In the genomic region with DNA sequence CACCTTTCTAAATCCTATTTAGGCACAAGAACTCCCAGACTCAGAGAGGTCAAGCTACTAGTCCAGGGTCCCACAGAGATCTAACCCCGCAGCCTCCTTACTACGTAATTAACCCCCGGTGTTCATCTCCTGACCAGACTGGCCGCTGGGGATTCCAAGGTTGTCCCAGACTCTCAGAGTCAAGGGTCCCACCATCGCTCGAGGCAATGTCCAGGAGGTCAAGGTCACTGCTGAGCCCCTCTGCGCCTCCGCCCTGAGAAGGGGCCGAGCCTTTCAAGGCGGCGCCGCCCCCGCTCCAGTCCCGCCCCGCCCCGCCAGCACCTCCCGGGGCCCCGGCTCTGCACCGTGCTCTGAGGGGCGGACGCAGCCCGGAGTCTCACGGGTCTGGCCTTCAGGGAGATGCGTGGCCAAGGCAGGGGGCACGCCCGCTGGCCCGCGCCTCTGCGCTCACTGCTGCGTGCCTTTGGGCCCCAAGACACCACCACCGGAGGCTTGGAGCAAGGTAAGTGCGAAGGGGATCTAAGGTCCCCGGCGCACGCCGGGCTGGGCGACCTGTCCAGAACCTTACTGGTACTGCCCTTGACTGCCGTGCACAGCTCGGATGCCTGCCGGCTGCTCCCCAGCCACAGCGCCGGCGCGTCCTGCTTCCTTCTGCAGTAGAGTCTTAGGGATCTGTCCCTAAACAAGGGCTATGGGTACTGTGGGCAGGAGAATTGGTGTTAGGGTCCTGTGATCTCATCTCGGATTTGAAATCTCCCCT, we compare ENCODE assay signal across 7 mouse cellular contexts. TPM values are rescaled to one million over a fixed set of nuclear protein-coding genes. Genes with fewer than 3 reads are reported as not detected.
DNase-seq lines count a peak whose midpoint lies in the region; ATAC-seq and TF ChIP-seq lines count a peak whose summit lies in the region.

A gene (plus strand): TSS at position 175 of the 760 bp plus-strand sequence.

- TF ChIP-seq CTCF in left cerebral cortex, adult 2 months (IDR thresholded peaks at IDR 0.05) = no peak

- H3K4me2 ChIP-seq in forebrain, embryonic 14.5 days (ENCODE audit: low read length) = peak within 1 kb of the TSS; percentile 77
- peak within 1 kb of the TSS; percentile 97 for H3K4me2 ChIP-seq in neural tube, embryonic 13.5 days

- H3K9me3 ChIP-seq in forebrain, embryonic 14.5 days (replicated peaks; ENCODE audit: control insufficient read depth, low read length) = no peaks in the 10 kb centered on the region
- H3K9me3 ChIP-seq in neural tube, embryonic 13.5 days = no peaks in the 10 kb centered on the region

- WGBS in forebrain, embryonic 14.5 days = 2% methylated on average over 45 of the region's 45 CpGs
- WGBS in neural tube, embryonic 13.5 days = 2% methylated on average over 45 of the region's 45 CpGs

- H3K4me1 ChIP-seq in forebrain, embryonic 14.5 days (ENCODE audit: control insufficient read depth, insufficient read depth, low read length) = peaks cover 6% of the 10 kb centered on the region
- peaks cover 23% of the 10 kb centered on the region for H3K4me1 ChIP-seq in neural tube, embryonic 13.5 days (replicated peaks)

- H3K9ac ChIP-seq in forebrain, embryonic 14.5 days (ENCODE audit: low read length) = peak within 1 kb of the TSS; percentile 54
- peak within 1 kb of the TSS; percentile 73 for H3K9ac ChIP-seq in neural tube, embryonic 13.5 days

- H3K27ac ChIP-seq in left cerebral cortex, adult 2 months = peak within 1 kb of the TSS; percentile 53; the same call in 1 of the 2 replicates
- no peak within 1 kb of the TSS for H3K27ac ChIP-seq in forebrain, embryonic 14.5 days (ENCODE audit: low read depth, low read length)
- H3K27ac ChIP-seq in neural tube, embryonic 13.5 days (replicated peaks) = no peak within 1 kb of the TSS

- no peaks in the 10 kb centered on the region for H3K36me3 ChIP-seq in forebrain, embryonic 14.5 days (ENCODE audit: control insufficient read depth, insufficient read depth, low read length)
- no peaks in the 10 kb centered on the region for H3K36me3 ChIP-seq in neural tube, embryonic 13.5 days

- H3K27me3 ChIP-seq in forebrain, embryonic 14.5 days (replicated peaks; ENCODE audit: control insufficient read depth, insufficient read depth, low read length) = peaks cover 12% of the 10 kb centered on the region
- peaks cover 28% of the 10 kb centered on the region for H3K27me3 ChIP-seq in neural tube, embryonic 13.5 days

- peak within 1 kb of the TSS; percentile 51 for H3K4me3 ChIP-seq in left cerebral cortex, adult 2 months
- peak within 1 kb of the TSS; percentile 35 for H3K4me3 ChIP-seq in forebrain, embryonic 14.5 days (ENCODE audit: low read depth, low read length)
- H3K4me3 ChIP-seq in neural tube, embryonic 13.5 days = peak within 1 kb of the TSS; percentile 47

- ATAC-seq in forebrain, embryonic 14.5 days = peak; percentile 63
- peak; percentile 71 for ATAC-seq in neural tube, embryonic 13.5 days (ENCODE audit: low read depth)

- intact Hi-C loops in left cerebral cortex, adult 2 months (cut with DNase I) = loop anchor here (5.0 kb wide), 1 partner anchor 218 kb away; no protein-coding TSS in a partner anchor
- intact Hi-C loops in left cerebral cortex, postnatal 14 days (cut with DNase I) = no loop called here

- peak in 1 of 2 experiments; percentile 20 for DNase-seq in left cerebral cortex, adult 2 months (ENCODE audit: extremely low spot score in 1 of 2, low spot score in 2 of 2)
- no peak for DNase-seq in left cerebral cortex, adult 11 months (ENCODE audit: low spot score)
- peak; percentile 79 for DNase-seq in cerebellum, adult 9-11 months
- DNase-seq in forebrain, embryonic 14.5 days (ENCODE audit: low spot score) = no peak
- no peak for DNase-seq in left cerebral cortex, postnatal 14 days (ENCODE audit: low spot score in 2 of 2)
- no peak for DNase-seq in adipocyte (ENCODE audit: low spot score)

RNA-seq across cellular contexts. Expression of the gene that starts here (rescaled TPM):
- total RNA-seq in left cerebral cortex, adult 2 months (2021) = 100 to 1,000 TPM; 143 to 156 TPM
- polyA plus RNA-seq in forebrain, embryonic 14.5 days (2014; fragmentation: Nextera tagmentation; extraction: Ambion mirVana) = 56.4 and 66.7 TPM in 2 replicates
- total RNA-seq in left cerebral cortex, postnatal 14 days (2021) = 100 to 1,000 TPM; 144 to 146 TPM
- polyA plus RNA-seq in neural tube, embryonic 13.5 days (2015; fragmentation: Nextera tagmentation; extraction: Ambion mirVana) = 40.4 and 41.2 TPM in 2 replicates
